Mouse (Mus musculus) neural tube, embryonic 13.5 days (tissue): ENCODE data around the gene Slc7a6. TPM values are rescaled to one million over a fixed set of nuclear protein-coding genes. Genes with fewer than 3 reads are reported as not detected.

Experiments used
- ATAC-seq: fragments of 200-750 bp; cut with Nextera tagmentation; 2 replicates; pipeline ENCODE4 v1.8.0; 2017; ENCODE audit warnings: low read depth, mild to moderate bottlenecking, moderate TSS enrichment, moderate library complexity
- H3K27ac ChIP-seq: fragments of 300-500 bp; sonication (generic); replicated peaks from 2 replicates; pipeline ENCODE4 v1.5.1; 2015; ENCODE audit warnings: moderate library complexity, mild to moderate bottlenecking, inconsistent platforms
- H3K27me3 ChIP-seq: fragments of 300-500 bp; sonication (generic); 2 replicates; pipeline ENCODE4 v1.6.1; 2015; ENCODE audit warnings: mild to moderate bottlenecking, inconsistent platforms
- H3K36me3 ChIP-seq: fragments of 300-500 bp; sonication (generic); 2 replicates; pipeline ENCODE4 v1.6.1; 2015; ENCODE audit warnings: mild to moderate bottlenecking, inconsistent platforms
- H3K4me1 ChIP-seq: fragments of 300-500 bp; sonication (generic); replicated peaks from 2 replicates; pipeline ENCODE4 v1.6.1; 2015; ENCODE audit warnings: inconsistent platforms
- H3K4me2 ChIP-seq: fragments of 300-500 bp; sonication (generic); 2 replicates; pipeline ENCODE4 v1.6.1; 2015; ENCODE audit warnings: inconsistent platforms, mild to moderate bottlenecking, moderate library complexity
- H3K4me3 ChIP-seq: fragments of 300-500 bp; sonication (generic); 2 replicates; pipeline ENCODE4 v1.5.1; 2015; ENCODE audit warnings: mild to moderate bottlenecking, inconsistent platforms
- H3K9ac ChIP-seq: fragments of 300-500 bp; sonication (generic); 2 replicates; pipeline ENCODE4 v1.6.1; 2015; ENCODE audit warnings: moderate library complexity, mild to moderate bottlenecking, inconsistent platforms
- H3K9me3 ChIP-seq: fragments of 300-500 bp; sonication (generic); 2 replicates; pipeline ENCODE4 v1.6.1; 2016; ENCODE audit warnings: inconsistent platforms
- WGBS: fragments of 180-500 bp; shearing (Covaris S2); methylation state at CpG from one replicate; pipeline ENCODE4 v1.1.7; 2015; 5-methylcytosine and 5-hydroxymethylcytosine counted together
- polyA plus RNA-seq: library from polyadenylated mRNA; unstranded; fragments of >200 nt; fragmentation: Nextera tagmentation; extraction: Ambion mirVana; gene quantifications from 2 replicates; pipeline ENCODE4 v1.2.1, GENCODE M21; 2015

Slc7a6 gene
- polyA plus RNA-seq: 67.3 and 72.5 TPM in 2 replicates

- H3K9ac ChIP-seq: peak within 1 kb of the TSS; percentile 89
- under 1% methylated on average over 59 of the region's 59 CpGs for WGBS
- ATAC-seq: peak; percentile 92
- peak within 1 kb of the TSS; percentile 81 for H3K4me2 ChIP-seq
- H3K4me1 ChIP-seq: peaks cover 21% of the 10 kb centered on the region
- H3K27me3 ChIP-seq: no peaks in the 10 kb centered on the region
- H3K9me3 ChIP-seq: no peaks in the 10 kb centered on the region
- peaks cover 13% of the 10 kb centered on the region for H3K36me3 ChIP-seq
- peak within 1 kb of the TSS; percentile 96 for H3K27ac ChIP-seq
- peak within 1 kb of the TSS; percentile 68 for H3K4me3 ChIP-seq
These were observed at the start of gene Slc7a6 for GRCm38 (mm10) chr8:106168356-106169016. Gene Slc7a6, plus strand, starts transcription at chr8:106168857.

- Histone ChIP-seq H3K27ac (no peak overlapping the region), H3K36me3 (peaks cover 39% of the 10 kb centered on the region), H3K9me3 (no peaks in the 10 kb centered on the region), H3K4me2 (no peak overlapping the region), H3K27me3 (no peaks in the 10 kb centered on the region), H3K4me3 (no peak overlapping the region), H3K9ac (no peak overlapping the region), H3K4me1 (no peaks in the 10 kb centered on the region)
- WGBS: 86% methylated on average over 3 of the region's 3 CpGs
- ATAC-seq: no peak
These were observed 45.2 kb upstream of the Slc7a6 start for GRCm38 (mm10) chr8:106123443-106123842.

GRCm38 (mm10) chr8:106126055-106126454 lies 42.6 kb upstream of the Slc7a6 start:
- Histone ChIP-seq H3K27me3 (no peaks in the 10 kb centered on the region), H3K4me3 (no peak overlapping the region), H3K27ac (no peak overlapping the region), H3K9me3 (no peaks in the 10 kb centered on the region), H3K4me1 (no peaks in the 10 kb centered on the region), H3K4me2 (no peak overlapping the region), H3K36me3 (peaks cover 46% of the 10 kb centered on the region), H3K9ac (no peak overlapping the region)
- WGBS: 97% methylated on average over 1 of the region's 1 CpGs
- ATAC-seq: no peak

- H3K36me3 ChIP-seq: peaks cover 56% of the 10 kb centered on the region
- ATAC-seq: no peak
- WGBS: 74% methylated on average over 3 of the region's 3 CpGs
These were observed 41.6 kb upstream of the Slc7a6 start for GRCm38 (mm10) chr8:106127054-106127453.

GRCm38 (mm10) chr8:106127882-106128410 lies 40.7 kb upstream of the Slc7a6 start:
- H3K4me1 ChIP-seq: no peaks in the 10 kb centered on the region

More at GRCm38 (mm10) chr8:106127054-106127453, 41.6 kb upstream of the Slc7a6 start:
- no peak overlapping the region for H3K4me2 ChIP-seq
- no peak overlapping the region for H3K4me3 ChIP-seq
- H3K9me3 ChIP-seq: no peaks in the 10 kb centered on the region
- H3K4me1 ChIP-seq: no peaks in the 10 kb centered on the region
- no peak overlapping the region for H3K9ac ChIP-seq
- no peaks in the 10 kb centered on the region for H3K27me3 ChIP-seq
- H3K27ac ChIP-seq: no peak overlapping the region

GRCm38 (mm10) chr8:106129232-106129930 lies 39.3 kb upstream of the Slc7a6 start:
- Histone ChIP-seq H3K27me3 (peaks cover 20% of the 10 kb centered on the region), H3K4me3 (no peak overlapping the region)

More at GRCm38 (mm10) chr8:106127882-106128410, 40.7 kb upstream of the Slc7a6 start:
- no peak overlapping the region for H3K27ac ChIP-seq
- H3K9me3 ChIP-seq: no peaks in the 10 kb centered on the region
- no peak overlapping the region for H3K4me2 ChIP-seq
- no peak overlapping the region for H3K9ac ChIP-seq
- H3K36me3 ChIP-seq: peaks cover 64% of the 10 kb centered on the region
- 95% methylated on average over 10 of the region's 10 CpGs for WGBS
- peaks cover 6% of the 10 kb centered on the region for H3K27me3 ChIP-seq
- no peak for ATAC-seq
- H3K4me3 ChIP-seq: no peak overlapping the region

GRCm38 (mm10) chr8:106129997-106130396 lies 38.7 kb upstream of the Slc7a6 start:
- no peaks in the 10 kb centered on the region for H3K4me1 ChIP-seq
- ATAC-seq: no peak
- H3K9ac ChIP-seq: no peak overlapping the region
- H3K27ac ChIP-seq: no peak overlapping the region
- H3K4me2 ChIP-seq: no peak overlapping the region
- 90% methylated on average over 2 of the region's 2 CpGs for WGBS
- peaks cover 26% of the 10 kb centered on the region for H3K27me3 ChIP-seq
- H3K4me3 ChIP-seq: no peak overlapping the region
- H3K9me3 ChIP-seq: no peaks in the 10 kb centered on the region
- H3K36me3 ChIP-seq: peaks cover 59% of the 10 kb centered on the region

More at GRCm38 (mm10) chr8:106129232-106129930, 39.3 kb upstream of the Slc7a6 start:
- Histone ChIP-seq H3K9ac (no peak overlapping the region), H3K27ac (no peak overlapping the region), H3K9me3 (no peaks in the 10 kb centered on the region), H3K4me1 (no peaks in the 10 kb centered on the region), H3K36me3 (peaks cover 59% of the 10 kb centered on the region), H3K4me2 (no peak overlapping the region)
- no peak for ATAC-seq

- no peak for ATAC-seq
- H3K4me1 ChIP-seq: no peaks in the 10 kb centered on the region; the same call in 1 of the 2 replicates
- no peak overlapping the region for H3K27ac ChIP-seq
- H3K4me2 ChIP-seq: no peak overlapping the region
- H3K9ac ChIP-seq: no peak overlapping the region
- no peaks in the 10 kb centered on the region for H3K9me3 ChIP-seq
- H3K27me3 ChIP-seq: peaks cover 32% of the 10 kb centered on the region
- H3K4me3 ChIP-seq: no peak overlapping the region
- 85% methylated on average over 2 of the region's 2 CpGs for WGBS
- peaks cover 59% of the 10 kb centered on the region for H3K36me3 ChIP-seq
These were observed 38.2 kb upstream of the Slc7a6 start for GRCm38 (mm10) chr8:106130505-106130904.

- 94% methylated on average over 4 of the region's 4 CpGs for WGBS
- H3K4me1 ChIP-seq: peaks cover 5% of the 10 kb centered on the region
- H3K9me3 ChIP-seq: no peaks in the 10 kb centered on the region
- no peak overlapping the region for H3K4me3 ChIP-seq
- peaks cover 37% of the 10 kb centered on the region for H3K27me3 ChIP-seq
- no peak overlapping the region for H3K27ac ChIP-seq
- no peak overlapping the region for H3K9ac ChIP-seq
- no peak for ATAC-seq
- H3K36me3 ChIP-seq: peaks cover 59% of the 10 kb centered on the region
- no peak overlapping the region for H3K4me2 ChIP-seq
These were observed 37.6 kb upstream of the Slc7a6 start for GRCm38 (mm10) chr8:106131021-106131420.

- 94% methylated on average over 7 of the region's 7 CpGs for WGBS
These were observed 37.0 kb upstream of the Slc7a6 start for GRCm38 (mm10) chr8:106131488-106132222.

GRCm38 (mm10) chr8:106132356-106132755 lies 36.3 kb upstream of the Slc7a6 start:
- peaks cover 18% of the 10 kb centered on the region for H3K4me1 ChIP-seq
- no peak overlapping the region for H3K4me3 ChIP-seq
- H3K27me3 ChIP-seq: peaks cover 50% of the 10 kb centered on the region
- no peak overlapping the region for H3K9ac ChIP-seq
- no peak for ATAC-seq
- peaks cover 52% of the 10 kb centered on the region for H3K36me3 ChIP-seq
- WGBS: 94% methylated on average over 11 of the region's 11 CpGs
- no peaks in the 10 kb centered on the region for H3K9me3 ChIP-seq
- no peak overlapping the region for H3K4me2 ChIP-seq
- H3K27ac ChIP-seq: no peak overlapping the region

More at GRCm38 (mm10) chr8:106131488-106132222, 37.0 kb upstream of the Slc7a6 start:
- Histone ChIP-seq H3K9ac (no peak overlapping the region), H3K4me3 (no peak overlapping the region), H3K27me3 (peaks cover 43% of the 10 kb centered on the region), H3K27ac (no peak overlapping the region), H3K4me1 (peaks cover 11% of the 10 kb centered on the region), H3K4me2 (no peak overlapping the region), H3K36me3 (peaks cover 59% of the 10 kb centered on the region), H3K9me3 (no peaks in the 10 kb centered on the region)
- ATAC-seq: no peak

GRCm38 (mm10) chr8:106133526-106133925 lies 35.1 kb upstream of the Slc7a6 start:
- no peak overlapping the region for H3K4me2 ChIP-seq
- ATAC-seq: no peak
- H3K4me3 ChIP-seq: no peak overlapping the region
- no peaks in the 10 kb centered on the region for H3K9me3 ChIP-seq
- H3K27me3 ChIP-seq: peaks cover 62% of the 10 kb centered on the region
- 0 out of 2 replicates have a peak overlapping the region, but pooled peaks have one; percentile 26 for H3K9ac ChIP-seq
- H3K4me1 ChIP-seq: peaks cover 30% of the 10 kb centered on the region
- 73% methylated on average over 13 of the region's 13 CpGs for WGBS
- H3K27ac ChIP-seq: no peak overlapping the region
- H3K36me3 ChIP-seq: peaks cover 41% of the 10 kb centered on the region
